Mouse (Mus musculus) intestine, postnatal 0 days (tissue): Measurements from ENCODE around the gene Tmie. TPM values are rescaled to one million over a fixed set of nuclear protein-coding genes. Genes with fewer than 3 reads are reported as not detected.
"Not testable (repeated sequence)": the region's sequence is repeated elsewhere in the genome, so short reads cannot be mapped to it uniquely, and the experiment has no call there.

Source experiments
- ATAC-seq: fragments of 200-750 bp; cut with Nextera tagmentation; 2 replicates; pipeline ENCODE4 v1.8.0; 2017; ENCODE audit warnings: mild to moderate bottlenecking, moderate TSS enrichment, moderate library complexity
- H3K27ac ChIP-seq: fragments of 300-500 bp; sonication (generic); 2 replicates; pipeline ENCODE4 v1.5.1; 2014; ENCODE audit warnings: mild to moderate bottlenecking, low read depth, low read length, moderate library complexity
- H3K27me3 ChIP-seq: fragments of 300-500 bp; sonication (generic); replicated peaks from 2 replicates; pipeline ENCODE4 v1.6.1; 2014; ENCODE audit warnings: low read length, mixed read lengths; ENCODE audit not compliant: control insufficient read depth, insufficient read depth
- H3K36me3 ChIP-seq: fragments of 300-500 bp; sonication (generic); 2 replicates; pipeline ENCODE4 v1.6.1; 2014; ENCODE audit warnings: mild to moderate bottlenecking, moderate library complexity; ENCODE audit not compliant: control insufficient read depth, insufficient read depth
- H3K4me1 ChIP-seq: fragments of 300-500 bp; sonication (generic); replicated peaks from 2 replicates; pipeline ENCODE4 v1.6.1; 2014; ENCODE audit warnings: antibody characterized with exemption, low read length, mixed read lengths; ENCODE audit not compliant: control insufficient read depth, insufficient read depth
- H3K4me2 ChIP-seq: fragments of 300-500 bp; sonication (generic); replicated peaks from 2 replicates; pipeline ENCODE4 v1.6.1; 2014; ENCODE audit warnings: low read depth, mild to moderate bottlenecking, moderate library complexity
- H3K4me3 ChIP-seq: fragments of 300-500 bp; sonication (generic); 2 replicates; pipeline ENCODE4 v1.5.1; 2014; ENCODE audit warnings: low read depth, low read length
- H3K9ac ChIP-seq: fragments of 300-500 bp; sonication (generic); 2 replicates; pipeline ENCODE4 v1.6.1; 2014; ENCODE audit warnings: mild to moderate bottlenecking, low read depth, low read length
- H3K9me3 ChIP-seq: fragments of 300-500 bp; sonication (generic); 2 replicates; pipeline ENCODE4 v1.6.1; 2016; ENCODE audit warnings: mixed run types; ENCODE audit not compliant: control insufficient read depth
- CTCF ChIP-seq: sonication (generic); IDR thresholded peaks from 2 replicates; pipeline ENCODE4 v1.5.1; 2016; ENCODE audit warnings: low read depth, mild to moderate bottlenecking, control low read depth, antibody characterized with exemption, moderate library complexity
- WGBS: fragments of 180-500 bp; shearing (Covaris S2); extraction: QIAGEN DNeasy Blood & Tissue Kit; methylation state at CpG from one replicate; pipeline ENCODE4 v1.1.7; 2014; 5-methylcytosine and 5-hydroxymethylcytosine counted together
- microRNA-seq: library from miRNA; unstranded; fragments of <30 nt; microRNA quantifications from one replicate; pipeline ENCODE4, GENCODE M21; 2016
- polyA plus RNA-seq: library from polyadenylated mRNA; unstranded; fragments of >200 nt; fragmentation: Nextera tagmentation; extraction: Ambion mirVana; gene quantifications from 2 replicates; pipeline ENCODE4 v1.2.1, GENCODE M21; 2015

The Tmie gene
- polyA plus RNA-seq, 1 experiment from 2014 or later, result 10.0 TPM

GRCm38 (mm10) chr9:110834411-110834810 lies 45.5 kb downstream of the Tmie start, which contains the start of gene Prss45:
Gene Prss45 (plus strand): TSS chr9:110834588.
- WGBS, result 83% methylated on average over 19 of the region's 19 CpGs
- TF ChIP-seq CTCF, result no peak
- H3K9me3 ChIP-seq, result no peaks in the 10 kb centered on the region
- H3K4me2 ChIP-seq, result no peak within 1 kb of the TSS
- ATAC-seq, result no peak
- no peaks in the 10 kb centered on the region for H3K36me3 ChIP-seq
- H3K9ac ChIP-seq, result no peak within 1 kb of the TSS
- H3K4me3 ChIP-seq, result no peak within 1 kb of the TSS
- H3K27me3 ChIP-seq, result no peaks in the 10 kb centered on the region
- no peak within 1 kb of the TSS for H3K27ac ChIP-seq
- H3K4me1 ChIP-seq, result no peaks in the 10 kb centered on the region

GRCm38 (mm10) chr9:110833021-110833420 lies 46.9 kb downstream of the Tmie start:
- Histone ChIP-seq H3K27ac (no peak overlapping the region), H3K36me3 (no peaks in the 10 kb centered on the region), H3K4me2 (no peak overlapping the region), H3K9me3 (no peaks in the 10 kb centered on the region), H3K4me1 (no peaks in the 10 kb centered on the region), H3K9ac (no peak overlapping the region), H3K27me3 (no peaks in the 10 kb centered on the region), H3K4me3 (no peak overlapping the region)
- no peak for ATAC-seq
- no peak for TF ChIP-seq CTCF
- 79% methylated on average over 5 of the region's 5 CpGs for WGBS

- Histone ChIP-seq H3K27me3 (no peaks in the 10 kb centered on the region), H3K9ac (no peak within 1 kb of the TSS), H3K27ac (no peak within 1 kb of the TSS), H3K4me3 (no peak within 1 kb of the TSS), H3K9me3 (no peaks in the 10 kb centered on the region), H3K4me2 (no peak within 1 kb of the TSS), H3K4me1 (no peaks in the 10 kb centered on the region), H3K36me3 (no peaks in the 10 kb centered on the region)
- WGBS, result 83% methylated on average over 3 of the region's 3 CpGs
- ATAC-seq, result no peak
- TF ChIP-seq CTCF, result no peak
Measured at GRCm38 (mm10) chr9:110826390-110826789, 53.5 kb downstream of the Tmie start, which contains the start of gene Prss43. Gene Prss43 (plus strand): TSS chr9:110826690.

- WGBS, result 66% methylated on average over 7 of the region's 7 CpGs
Measured at GRCm38 (mm10) chr9:110825832-110826231, 54.1 kb downstream of the Tmie start.

GRCm38 (mm10) chr9:110825426-110825825 lies 54.5 kb downstream of the Tmie start:
- Histone ChIP-seq H3K36me3 (no peaks in the 10 kb centered on the region), H3K9me3 (no peaks in the 10 kb centered on the region), H3K4me1 (no peaks in the 10 kb centered on the region), H3K4me3 (no peak overlapping the region), H3K27ac (no peak overlapping the region), H3K9ac (no peak overlapping the region), H3K4me2 (no peak overlapping the region), H3K27me3 (no peaks in the 10 kb centered on the region)
- ATAC-seq, result no peak
- WGBS, result 81% methylated on average over 4 of the region's 4 CpGs
- no peak for TF ChIP-seq CTCF

More at GRCm38 (mm10) chr9:110825832-110826231, 54.1 kb downstream of the Tmie start:
- Histone ChIP-seq H3K27me3 (no peaks in the 10 kb centered on the region), H3K27ac (no peak overlapping the region), H3K4me1 (no peaks in the 10 kb centered on the region), H3K4me3 (no peak overlapping the region), H3K9ac (no peak overlapping the region), H3K4me2 (no peak overlapping the region), H3K9me3 (no peaks in the 10 kb centered on the region), H3K36me3 (no peaks in the 10 kb centered on the region)
- no peak for TF ChIP-seq CTCF
- no peak for ATAC-seq

GRCm38 (mm10) chr9:110821436-110821835 lies 58.5 kb downstream of the Tmie start:
- Histone ChIP-seq H3K27me3 (no peaks in the 10 kb centered on the region), H3K4me1 (no peaks in the 10 kb centered on the region), H3K27ac (no peak overlapping the region), H3K36me3 (no peaks in the 10 kb centered on the region), H3K9ac (no peak overlapping the region), H3K4me2 (no peak overlapping the region), H3K9me3 (no peaks in the 10 kb centered on the region), H3K4me3 (no peak overlapping the region)
- WGBS, result 59% methylated on average over 7 of the region's 7 CpGs
- no peak for ATAC-seq
- TF ChIP-seq CTCF, result no peak

- not testable (repeated sequence) for H3K9me3 ChIP-seq, H3K27ac ChIP-seq, H3K9ac ChIP-seq, H3K4me2 ChIP-seq, H3K36me3 ChIP-seq, ATAC-seq, H3K27me3 ChIP-seq, H3K4me3 ChIP-seq, H3K4me1 ChIP-seq
Measured at GRCm38 (mm10) chr9:110820546-110820945, 59.4 kb downstream of the Tmie start.

Small RNA genes within 50 kb of the gene (microRNA-seq; reads per million reads assigned to microRNA genes)
- gene Gm24269, result not detected

Other genes starting within 250 kb of the Tmie start
- 1.0 and 1.3 TPM in 2 replicates for gene Nbeal2, start 226.0 kb downstream of the Tmie start, polyA plus RNA-seq
- gene Ccdc12, start 223.6 kb downstream of the Tmie start, polyA plus RNA-seq, result 122 and 124 TPM in 2 replicates
- gene Myl3, start 138.3 kb downstream of the Tmie start, polyA plus RNA-seq, result 0.16 TPM in 1 of 2 replicates, not detected in the other
- 8.9 and 9.1 TPM in 2 replicates for gene Pth1r, start 133.0 kb downstream of the Tmie start, polyA plus RNA-seq
- not detected in 2 replicates for gene Prss42, start 81.9 kb downstream of the Tmie start, polyA plus RNA-seq
- not detected in 2 replicates for gene Prss44, start 66.1 kb downstream of the Tmie start, polyA plus RNA-seq
- gene Prss43, start 53.4 kb downstream of the Tmie start, polyA plus RNA-seq, result not detected in 2 replicates
- not detected in 2 replicates for gene Prss45, start 45.5 kb downstream of the Tmie start, polyA plus RNA-seq
- not detected in 2 replicates for gene Prss46, start 35.6 kb downstream of the Tmie start, polyA plus RNA-seq
- gene Prss50, start 22.1 kb downstream of the Tmie start, polyA plus RNA-seq, result 0.31 and 0.35 TPM in 2 replicates
- 7.6 and 8.3 TPM in 2 replicates for gene Als2cl, start 243 bp downstream of the Tmie start, polyA plus RNA-seq
- not detected in 2 replicates for gene Fam240a, start 36.7 kb upstream of the Tmie start, polyA plus RNA-seq
- gene Tdgf1, start 66.0 kb upstream of the Tmie start, polyA plus RNA-seq, result 0.08 TPM in 1 of 2 replicates, not detected in the other
- 0.23 and 0.46 TPM in 2 replicates for gene Lrrc2, start 71.4 kb upstream of the Tmie start, polyA plus RNA-seq
- 0.10 and 0.17 TPM in 2 replicates for gene Rtp3, start 110.5 kb upstream of the Tmie start, polyA plus RNA-seq
- gene Ltf, start 139.2 kb upstream of the Tmie start, polyA plus RNA-seq, result 8.3 and 14.1 TPM in 2 replicates
- 2.7 and 3.8 TPM in 2 replicates for gene Ccrl2, start 177.4 kb upstream of the Tmie start, polyA plus RNA-seq
- 45.1 and 46.1 TPM in 2 replicates for gene Lrrfip2, start 237.5 kb upstream of the Tmie start, polyA plus RNA-seq